Mouse (Mus musculus): ENCODE data around the gene Gipc3. TPM values are rescaled to one million over a fixed set of nuclear protein-coding genes. Genes with fewer than 3 reads are reported as not detected.

The Gipc3 gene
- polyA plus RNA-seq, 1 experiment from 2014 or later: not detected

GRCm38 (mm10) chr10:81294442-81294841, 48.6 kb downstream of the Gipc3 start:
- peaks cover 24% of the 10 kb centered on the region for H3K27me3 ChIP-seq
- peaks cover 49% of the 10 kb centered on the region for H3K4me1 ChIP-seq (replicated peaks)
- H3K9me3 ChIP-seq: no peaks in the 10 kb centered on the region
- 0 out of 2 replicates have a peak, but pooled peaks cover 2% of the 10 kb centered on the region for H3K36me3 ChIP-seq
- no peak overlapping the region for H3K27ac ChIP-seq (replicated peaks)
- 43% methylated on average over 8 of the region's 8 CpGs for WGBS
- H3K4me3 ChIP-seq: peak overlapping the region; percentile 88
- no peak for ATAC-seq (ENCODE audit: low read depth)
- peak overlapping the region; percentile 90 for H3K4me2 ChIP-seq
- peak overlapping the region; percentile 92 for H3K9ac ChIP-seq

GRCm38 (mm10) chr10:81293334-81294030, 49.6 kb downstream of the Gipc3 start:
- Histone ChIP-seq H3K9me3 (no peaks in the 10 kb centered on the region), H3K4me2 (peak overlapping the region; percentile 90), H3K4me1 (replicated peaks) (peaks cover 47% of the 10 kb centered on the region), H3K27ac (replicated peaks) (peak overlapping the region; percentile 90), H3K36me3 (0 out of 2 replicates have a peak, but pooled peaks cover 2% of the 10 kb centered on the region), H3K9ac (peak overlapping the region; percentile 92), H3K27me3 (peaks cover 25% of the 10 kb centered on the region), H3K4me3 (peak overlapping the region; percentile 88)
- peak; percentile 32 for ATAC-seq (ENCODE audit: low read depth)
- WGBS: 3% methylated on average over 25 of the region's 25 CpGs

DNA sequence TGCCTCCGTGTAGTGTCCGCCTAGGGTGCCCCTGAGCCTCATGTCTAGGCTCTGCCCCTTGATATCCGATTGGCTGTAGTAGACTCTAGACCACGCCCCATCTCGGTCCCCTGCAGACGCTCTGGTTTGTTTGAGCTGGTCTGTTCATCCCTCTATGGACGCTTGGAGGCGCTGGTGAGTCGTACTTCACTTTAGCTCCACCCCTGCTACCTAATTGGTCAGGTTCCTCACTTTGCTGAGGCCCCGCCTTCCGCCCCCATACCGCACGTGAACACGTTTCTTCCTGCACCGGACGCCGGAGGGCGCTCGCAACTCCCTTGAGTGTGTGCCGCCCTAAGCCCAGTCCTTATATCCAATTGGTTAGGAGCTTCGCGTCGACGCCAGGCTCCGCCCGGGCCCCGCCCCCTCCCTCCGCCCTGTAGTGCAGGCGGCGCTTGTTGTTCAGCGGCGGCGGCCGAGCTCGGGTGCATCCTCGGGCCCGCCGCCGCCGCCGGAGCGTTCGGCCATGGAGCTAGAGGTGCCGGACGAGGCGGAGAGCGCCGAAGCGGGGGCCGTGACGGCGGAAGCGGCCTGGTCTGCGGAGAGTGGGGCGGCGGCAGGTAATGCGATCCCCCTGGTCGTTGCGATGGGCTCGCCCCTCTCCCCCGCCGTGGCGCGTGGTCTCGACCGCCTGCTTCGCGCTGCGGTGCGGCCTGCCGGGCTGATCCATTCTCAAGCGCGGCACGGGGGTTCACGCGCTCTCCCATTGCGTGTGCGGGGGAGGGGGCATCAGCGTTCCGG, 50.3 kb downstream of the Gipc3 start, which contains the start of gene Pip5k1c:
Gene Pip5k1c (plus strand): TSS at position 410 of the 780 bp plus-strand sequence.
- peak within 1 kb of the TSS; percentile 90 for H3K4me2 ChIP-seq
- ATAC-seq (ENCODE audit: low read depth): peak; percentile 93
- WGBS: under 1% methylated on average over 79 of the region's 80 CpGs

DNA sequence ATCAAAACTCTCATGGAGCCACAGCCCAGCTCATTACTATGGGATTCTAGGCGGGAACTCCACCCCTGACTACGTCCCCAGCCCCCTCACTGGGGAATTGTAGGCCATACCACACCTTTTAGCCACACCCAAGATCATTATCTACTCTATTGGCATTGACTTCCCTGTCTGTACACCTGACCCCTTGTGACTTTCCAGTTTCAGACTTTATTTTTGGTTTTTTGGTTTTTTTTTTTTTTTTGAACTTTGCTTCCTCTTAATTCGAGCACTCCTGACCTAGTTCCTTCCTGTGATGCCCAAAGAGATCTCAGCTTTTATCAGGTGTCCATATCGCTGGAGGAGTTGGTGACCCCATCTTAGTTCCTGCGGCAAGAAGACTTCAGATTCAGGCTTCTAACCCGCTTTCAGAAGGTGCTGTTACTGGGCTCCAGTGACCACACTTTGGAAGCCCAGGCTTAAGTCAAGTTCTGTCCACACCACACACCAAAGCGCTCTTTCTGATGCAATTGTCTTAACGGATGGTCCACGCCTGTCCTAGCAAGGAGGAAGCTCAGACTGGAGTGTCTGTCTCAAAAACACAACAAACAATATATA, 51.5 kb downstream of the Gipc3 start, which contains the start of gene Tjp3:
Gene Tjp3 (minus strand): TSS at position 71 of the 594 bp plus-strand sequence.
- Histone ChIP-seq H3K36me3 (0 out of 2 replicates have a peak, but pooled peaks cover 1% of the 10 kb centered on the region), H3K9me3 (no peaks in the 10 kb centered on the region), H3K4me2 (peak within 1 kb of the TSS; percentile 90; the same call in 1 of the 2 replicates), H3K27ac (replicated peaks) (no peak within 1 kb of the TSS), H3K9ac (peak within 1 kb of the TSS; percentile 10; the same call in 1 of the 2 replicates), H3K4me1 (replicated peaks) (peaks cover 47% of the 10 kb centered on the region), H3K27me3 (peaks cover 39% of the 10 kb centered on the region), H3K4me3 (peak within 1 kb of the TSS; percentile 88)
- no peak for ATAC-seq (ENCODE audit: low read depth)
- 77% methylated on average over 9 of the region's 9 CpGs for whole genome bisulfite sequencing

More for the DNA sequence above, 50.3 kb downstream of the Gipc3 start, which contains the start of gene Pip5k1c:
- Histone ChIP-seq H3K4me1 (replicated peaks) (peaks cover 47% of the 10 kb centered on the region), H3K9ac (peak within 1 kb of the TSS; percentile 92), H3K9me3 (no peaks in the 10 kb centered on the region), H3K4me3 (peak within 1 kb of the TSS; percentile 88), H3K27ac (replicated peaks) (peak within 1 kb of the TSS; percentile 90), H3K27me3 (peaks cover 27% of the 10 kb centered on the region), H3K36me3 (0 out of 2 replicates have a peak, but pooled peaks cover 2% of the 10 kb centered on the region)

GRCm38 (mm10) chr10:81290698-81291460, 52.2 kb downstream of the Gipc3 start:
- no peak overlapping the region for H3K27ac ChIP-seq (replicated peaks)
- no peak overlapping the region for H3K4me3 ChIP-seq
- no peak for ATAC-seq (ENCODE audit: low read depth)
- WGBS: 12% methylated on average over 24 of the region's 24 CpGs
- H3K27me3 ChIP-seq: peaks cover 41% of the 10 kb centered on the region
- peaks cover 44% of the 10 kb centered on the region for H3K4me1 ChIP-seq (replicated peaks)
- H3K36me3 ChIP-seq: no peaks in the 10 kb centered on the region
- H3K9ac ChIP-seq: peak overlapping the region; percentile 10; the same call in 1 of the 2 replicates
- no peaks in the 10 kb centered on the region for H3K9me3 ChIP-seq
- no peak overlapping the region for H3K4me2 ChIP-seq

GRCm38 (mm10) chr10:81289811-81290210, 53.3 kb downstream of the Gipc3 start:
- ATAC-seq (ENCODE audit: low read depth): no peak
- 60% methylated on average over 14 of the region's 14 CpGs for WGBS
- Histone ChIP-seq H3K4me3 (no peak overlapping the region), H3K36me3 (no peaks in the 10 kb centered on the region), H3K4me2 (no peak overlapping the region), H3K4me1 (replicated peaks) (peaks cover 33% of the 10 kb centered on the region), H3K27ac (replicated peaks) (no peak overlapping the region), H3K27me3 (peaks cover 47% of the 10 kb centered on the region), H3K9me3 (no peaks in the 10 kb centered on the region), H3K9ac (no peak overlapping the region)

GRCm38 (mm10) chr10:81289278-81289677, 53.8 kb downstream of the Gipc3 start:
- no peak overlapping the region for H3K4me3 ChIP-seq
- WGBS: 5% methylated on average over 7 of the region's 7 CpGs
- no peaks in the 10 kb centered on the region for H3K9me3 ChIP-seq
- H3K4me1 ChIP-seq (replicated peaks): peaks cover 28% of the 10 kb centered on the region
- no peak overlapping the region for H3K27ac ChIP-seq (replicated peaks)
- no peak for ATAC-seq (ENCODE audit: low read depth)
- no peaks in the 10 kb centered on the region for H3K36me3 ChIP-seq
- no peak overlapping the region for H3K9ac ChIP-seq
- peaks cover 53% of the 10 kb centered on the region for H3K27me3 ChIP-seq
- H3K4me2 ChIP-seq: no peak overlapping the region

GRCm38 (mm10) chr10:81288601-81289000, 54.5 kb downstream of the Gipc3 start:
- no peaks in the 10 kb centered on the region for H3K36me3 ChIP-seq
- H3K4me2 ChIP-seq: no peak overlapping the region
- H3K4me1 ChIP-seq (replicated peaks): peaks cover 21% of the 10 kb centered on the region
- no peak overlapping the region for H3K9ac ChIP-seq
- no peak for ATAC-seq (ENCODE audit: low read depth)
- peaks cover 60% of the 10 kb centered on the region for H3K27me3 ChIP-seq
- no peak overlapping the region for H3K27ac ChIP-seq (replicated peaks)
- H3K9me3 ChIP-seq: no peaks in the 10 kb centered on the region
- WGBS: 41% methylated on average over 6 of the region's 6 CpGs
- no peak overlapping the region for H3K4me3 ChIP-seq

- Histone ChIP-seq H3K36me3 (no peaks in the 10 kb centered on the region), H3K9ac (no peak overlapping the region), H3K4me2 (no peak overlapping the region), H3K9me3 (no peaks in the 10 kb centered on the region), H3K27ac (replicated peaks) (no peak overlapping the region), H3K27me3 (peaks cover 69% of the 10 kb centered on the region), H3K4me1 (replicated peaks) (peaks cover 20% of the 10 kb centered on the region), H3K4me3 (no peak overlapping the region)
- no peak for ATAC-seq (ENCODE audit: low read depth)
- 61% methylated on average over 8 of the region's 8 CpGs for WGBS
These were observed 55.4 kb downstream of the Gipc3 start for GRCm38 (mm10) chr10:81287513-81288157.

- H3K4me2 ChIP-seq: no peak overlapping the region
- H3K9me3 ChIP-seq: no peaks in the 10 kb centered on the region
- no peak for ATAC-seq (ENCODE audit: low read depth)
- H3K9ac ChIP-seq: no peak overlapping the region
- peaks cover 20% of the 10 kb centered on the region for H3K4me1 ChIP-seq (replicated peaks)
- H3K27me3 ChIP-seq: peaks cover 70% of the 10 kb centered on the region
- no peak overlapping the region for H3K27ac ChIP-seq (replicated peaks)
- H3K4me3 ChIP-seq: no peak overlapping the region
- WGBS: 45% methylated on average over 6 of the region's 6 CpGs
- H3K36me3 ChIP-seq: no peaks in the 10 kb centered on the region
These were observed 56.5 kb downstream of the Gipc3 start for GRCm38 (mm10) chr10:81286586-81286985.

Measured in neural tube, embryonic 13.5 days (tissue).